Mouse (Mus musculus): Measurements from ENCODE around the gene Gabrr3. TPM values are rescaled to one million over a fixed set of nuclear protein-coding genes. Genes with fewer than 3 reads are reported as not detected.

Gabrr3 gene
- not detected in 2 replicates for polyA plus RNA-seq (2012; ENCODE audit: insufficient read depth, insufficient read length, missing spikeins)

GRCm38 (mm10) chr16:59407032-59407431, at the start of gene Gabrr3:
Gene Gabrr3, plus strand, starts transcription at chr16:59407332.
- Histone ChIP-seq H3K4me3 (ENCODE audit: insufficient read depth, low read depth, low read length) (no peak within 1 kb of the TSS), H3K4me1 (ENCODE audit: control insufficient read depth, insufficient read depth, insufficient read length, low read length) (no peaks in the 10 kb centered on the region), H3K27ac (replicated peaks; ENCODE audit: low read depth, low read length) (no peak within 1 kb of the TSS)

GRCm38 (mm10) chr16:59363893-59364292, 43.2 kb upstream of the Gabrr3 start, which contains the start of gene Olfr209:
Gene Olfr209, minus strand, starts transcription at chr16:59363993.
- H3K4me3 ChIP-seq (ENCODE audit: insufficient read depth, low read depth, low read length) = no peak within 1 kb of the TSS
- H3K4me1 ChIP-seq (ENCODE audit: control insufficient read depth, insufficient read depth, insufficient read length, low read length) = no peaks in the 10 kb centered on the region
- no peak within 1 kb of the TSS for H3K27ac ChIP-seq (replicated peaks; ENCODE audit: low read depth, low read length)

GRCm38 (mm10) chr16:59393300-59393699, 13.8 kb upstream of the Gabrr3 start:
- no peak overlapping the region for H3K4me3 ChIP-seq (ENCODE audit: insufficient read depth, low read depth, low read length)
- no peaks in the 10 kb centered on the region for H3K4me1 ChIP-seq (ENCODE audit: control insufficient read depth, insufficient read depth, insufficient read length, low read length)
- no peak overlapping the region for H3K27ac ChIP-seq (replicated peaks; ENCODE audit: low read depth, low read length)

- Histone ChIP-seq H3K4me3 (ENCODE audit: insufficient read depth, low read depth, low read length) (no peak overlapping the region), H3K27ac (replicated peaks; ENCODE audit: low read depth, low read length) (no peak overlapping the region)
These were observed 6.0 kb upstream of the Gabrr3 start for GRCm38 (mm10) chr16:59401102-59401501.

GRCm38 (mm10) chr16:59401985-59402384, 5.1 kb upstream of the Gabrr3 start:
- no peak overlapping the region for H3K4me3 ChIP-seq (ENCODE audit: insufficient read depth, low read depth, low read length)
- H3K27ac ChIP-seq (replicated peaks; ENCODE audit: low read depth, low read length) = no peak overlapping the region
- H3K4me1 ChIP-seq (ENCODE audit: control insufficient read depth, insufficient read depth, insufficient read length, low read length) = no peaks in the 10 kb centered on the region

More at GRCm38 (mm10) chr16:59401102-59401501, 6.0 kb upstream of the Gabrr3 start:
- no peaks in the 10 kb centered on the region for H3K4me1 ChIP-seq (ENCODE audit: control insufficient read depth, insufficient read depth, insufficient read length, low read length)

GRCm38 (mm10) chr16:59403684-59404083, 3.4 kb upstream of the Gabrr3 start:
- H3K4me1 ChIP-seq (ENCODE audit: control insufficient read depth, insufficient read depth, insufficient read length, low read length) = no peaks in the 10 kb centered on the region
- no peak overlapping the region for H3K27ac ChIP-seq (replicated peaks; ENCODE audit: low read depth, low read length)
- no peak overlapping the region for H3K4me3 ChIP-seq (ENCODE audit: insufficient read depth, low read depth, low read length)

GRCm38 (mm10) chr16:59404798-59405197, 2.3 kb upstream of the Gabrr3 start:
- Histone ChIP-seq H3K4me1 (ENCODE audit: control insufficient read depth, insufficient read depth, insufficient read length, low read length) (no peaks in the 10 kb centered on the region), H3K27ac (replicated peaks; ENCODE audit: low read depth, low read length) (no peak overlapping the region), H3K4me3 (ENCODE audit: insufficient read depth, low read depth, low read length) (no peak overlapping the region)

GRCm38 (mm10) chr16:59409341-59409748, 2.2 kb downstream of the Gabrr3 start:
- Histone ChIP-seq H3K4me1 (ENCODE audit: control insufficient read depth, insufficient read depth, insufficient read length, low read length) (no peaks in the 10 kb centered on the region), H3K4me3 (ENCODE audit: insufficient read depth, low read depth, low read length) (no peak overlapping the region), H3K27ac (replicated peaks; ENCODE audit: low read depth, low read length) (no peak overlapping the region)

GRCm38 (mm10) chr16:59409800-59410199, 2.7 kb downstream of the Gabrr3 start:
- Histone ChIP-seq H3K4me1 (ENCODE audit: control insufficient read depth, insufficient read depth, insufficient read length, low read length) (no peaks in the 10 kb centered on the region), H3K4me3 (ENCODE audit: insufficient read depth, low read depth, low read length) (no peak overlapping the region), H3K27ac (replicated peaks; ENCODE audit: low read depth, low read length) (no peak overlapping the region)

- Histone ChIP-seq H3K4me1 (ENCODE audit: control insufficient read depth, insufficient read depth, insufficient read length, low read length) (no peaks in the 10 kb centered on the region), H3K27ac (replicated peaks; ENCODE audit: low read depth, low read length) (no peak overlapping the region), H3K4me3 (ENCODE audit: insufficient read depth, low read depth, low read length) (no peak overlapping the region)
These were observed 6.3 kb downstream of the Gabrr3 start for GRCm38 (mm10) chr16:59413475-59413874.

- H3K4me3 ChIP-seq (ENCODE audit: insufficient read depth, low read depth, low read length) = no peak overlapping the region
- no peak overlapping the region for H3K27ac ChIP-seq (replicated peaks; ENCODE audit: low read depth, low read length)
- no peaks in the 10 kb centered on the region for H3K4me1 ChIP-seq (ENCODE audit: control insufficient read depth, insufficient read depth, insufficient read length, low read length)
These were observed 13.2 kb downstream of the Gabrr3 start for GRCm38 (mm10) chr16:59420237-59420866.

GRCm38 (mm10) chr16:59420867-59421251, 13.7 kb downstream of the Gabrr3 start:
- Histone ChIP-seq H3K4me1 (ENCODE audit: control insufficient read depth, insufficient read depth, insufficient read length, low read length) (no peaks in the 10 kb centered on the region), H3K27ac (replicated peaks; ENCODE audit: low read depth, low read length) (no peak overlapping the region), H3K4me3 (ENCODE audit: insufficient read depth, low read depth, low read length) (no peak overlapping the region)

- no peak overlapping the region for H3K27ac ChIP-seq (replicated peaks; ENCODE audit: low read depth, low read length)
- no peak overlapping the region for H3K4me3 ChIP-seq (ENCODE audit: insufficient read depth, low read depth, low read length)
- H3K4me1 ChIP-seq (ENCODE audit: control insufficient read depth, insufficient read depth, insufficient read length, low read length) = no peaks in the 10 kb centered on the region
These were observed 14.6 kb downstream of the Gabrr3 start for GRCm38 (mm10) chr16:59421571-59422345.

GRCm38 (mm10) chr16:59427960-59428359, 20.8 kb downstream of the Gabrr3 start:
- Histone ChIP-seq H3K4me1 (ENCODE audit: control insufficient read depth, insufficient read depth, insufficient read length, low read length) (no peaks in the 10 kb centered on the region), H3K27ac (replicated peaks; ENCODE audit: low read depth, low read length) (no peak overlapping the region), H3K4me3 (ENCODE audit: insufficient read depth, low read depth, low read length) (no peak overlapping the region)

GRCm38 (mm10) chr16:59433181-59433580, 26.0 kb downstream of the Gabrr3 start:
- Histone ChIP-seq H3K4me3 (ENCODE audit: insufficient read depth, low read depth, low read length) (no peak overlapping the region), H3K4me1 (ENCODE audit: control insufficient read depth, insufficient read depth, insufficient read length, low read length) (no peaks in the 10 kb centered on the region), H3K27ac (replicated peaks; ENCODE audit: low read depth, low read length) (no peak overlapping the region)

Data from brown adipose tissue, adult 24 weeks (tissue).